Mouse (Mus musculus) kidney, embryonic 16.5 days (tissue): Measurements from ENCODE around the gene Esp24. TPM values are rescaled to one million over a fixed set of nuclear protein-coding genes. Genes with fewer than 3 reads are reported as not detected.
"Not testable (repeated sequence)": the region's sequence is repeated elsewhere in the genome, so short reads cannot be mapped to it uniquely, and the experiment has no call there.

ENCODE experiments used
- ATAC-seq: fragments of 200-750 bp; cut with Nextera tagmentation; 2 replicates; pipeline ENCODE4 v1.8.0; 2017; ENCODE audit warnings: moderate TSS enrichment; ENCODE audit not compliant: low FRiP score, low TSS enrichment
- H3K27ac ChIP-seq: fragments of 300-500 bp; sonication (generic); 2 replicates; pipeline ENCODE4 v1.5.1; 2014; ENCODE audit warnings: low read length
- H3K27me3 ChIP-seq: fragments of 300-500 bp; sonication (generic); 2 replicates; pipeline ENCODE4 v1.6.1; 2014; ENCODE audit warnings: low read length, control low read depth, mixed read lengths; ENCODE audit not compliant: insufficient read depth
- H3K36me3 ChIP-seq: fragments of 300-500 bp; sonication (generic); 2 replicates; pipeline ENCODE4 v1.6.1; 2014; ENCODE audit warnings: low read length, control low read depth, mixed read lengths; ENCODE audit not compliant: insufficient read depth
- H3K4me1 ChIP-seq: fragments of 300-500 bp; sonication (generic); 2 replicates; pipeline ENCODE4 v1.6.1; 2014; ENCODE audit warnings: low read length, control low read depth, mixed read lengths; ENCODE audit not compliant: insufficient read depth
- H3K4me2 ChIP-seq: fragments of 300-500 bp; sonication (generic); replicated peaks from 2 replicates; pipeline ENCODE4 v1.6.1; 2014; ENCODE audit warnings: low read depth, low read length
- H3K4me3 ChIP-seq: fragments of 300-500 bp; sonication (generic); 2 replicates; pipeline ENCODE4 v1.5.1; 2014; ENCODE audit warnings: mild to moderate bottlenecking, low read length
- H3K9ac ChIP-seq: fragments of 300-500 bp; sonication (generic); replicated peaks from 2 replicates; pipeline ENCODE4 v1.6.1; 2014; ENCODE audit warnings: low read length
- H3K9me3 ChIP-seq: fragments of 300-500 bp; sonication (generic); 2 replicates; pipeline ENCODE4 v1.6.1; 2016; ENCODE audit warnings: low read length, control low read depth
- WGBS: fragments of 180-500 bp; shearing (Covaris S2); extraction: QIAGEN DNeasy Blood & Tissue Kit; methylation state at CpG from one replicate; pipeline ENCODE4 v1.1.7; 2014; 5-methylcytosine and 5-hydroxymethylcytosine counted together
- polyA plus RNA-seq: library from polyadenylated mRNA; unstranded; fragments of >200 nt; fragmentation: Nextera tagmentation; extraction: Ambion mirVana; gene quantifications from 2 replicates; pipeline ENCODE4 v1.2.1, GENCODE M21; 2015

Gene Esp24
- not detected in 2 replicates for polyA plus RNA-seq

GRCm38 (mm10) chr17:39036395-39036794, at the start of gene Esp24:
Gene Esp24, plus strand, starts transcription at chr17:39036695.
- not testable (repeated sequence) for H3K36me3 ChIP-seq, H3K9me3 ChIP-seq, ATAC-seq, H3K9ac ChIP-seq, H3K4me1 ChIP-seq, H3K27ac ChIP-seq, H3K4me3 ChIP-seq, H3K27me3 ChIP-seq, H3K4me2 ChIP-seq
- WGBS = 95% methylated on average over 3 of the region's 3 CpGs

- no peak overlapping the region for H3K9ac ChIP-seq
- H3K36me3 ChIP-seq = no peaks in the 10 kb centered on the region
- H3K27me3 ChIP-seq = no peaks in the 10 kb centered on the region
- no peaks in the 10 kb centered on the region for H3K4me1 ChIP-seq
- WGBS = 84% methylated on average over 1 of the region's 1 CpGs
- no peak overlapping the region for H3K27ac ChIP-seq
- H3K4me3 ChIP-seq = no peak overlapping the region
- H3K4me2 ChIP-seq = no peak overlapping the region
- H3K9me3 ChIP-seq = no peaks in the 10 kb centered on the region
- ATAC-seq = no peak
Measured at GRCm38 (mm10) chr17:39009846-39010245, 26.6 kb upstream of the Esp24 start.

- 39% methylated on average over 30 of the region's 30 CpGs for WGBS
- ATAC-seq = no peak
- H3K4me2 ChIP-seq = no peak overlapping the region
Measured at GRCm38 (mm10) chr17:39010675-39011638, 25.5 kb upstream of the Esp24 start.

GRCm38 (mm10) chr17:39017184-39017583, 19.3 kb upstream of the Esp24 start:
- no peak overlapping the region for H3K9ac ChIP-seq
- H3K4me3 ChIP-seq = no peak overlapping the region
- H3K9me3 ChIP-seq = peaks cover 3% of the 10 kb centered on the region; the same call in 1 of the 2 replicates
- 69% methylated on average over 14 of the region's 14 CpGs for WGBS
- H3K36me3 ChIP-seq = no peaks in the 10 kb centered on the region
- H3K27ac ChIP-seq = no peak overlapping the region
- ATAC-seq = no peak
- H3K4me2 ChIP-seq = no peak overlapping the region
- no peaks in the 10 kb centered on the region for H3K4me1 ChIP-seq
- no peaks in the 10 kb centered on the region for H3K27me3 ChIP-seq

More at GRCm38 (mm10) chr17:39010675-39011638, 25.5 kb upstream of the Esp24 start:
- Histone ChIP-seq H3K4me1 (no peaks in the 10 kb centered on the region), H3K27ac (no peak overlapping the region), H3K27me3 (no peaks in the 10 kb centered on the region), H3K9ac (no peak overlapping the region), H3K9me3 (no peaks in the 10 kb centered on the region), H3K4me3 (no peak overlapping the region), H3K36me3 (no peaks in the 10 kb centered on the region)

GRCm38 (mm10) chr17:39043241-39043640, 6.7 kb downstream of the Esp24 start, which contains the start of gene Gm21903:
Gene Gm21903, minus strand, starts transcription at chr17:39043341.
- Histone ChIP-seq H3K27ac (no peak within 1 kb of the TSS), H3K4me1 (no peaks in the 10 kb centered on the region), H3K4me3 (no peak within 1 kb of the TSS), H3K27me3 (no peaks in the 10 kb centered on the region), H3K9me3 (no peaks in the 10 kb centered on the region), H3K4me2 (no peak within 1 kb of the TSS), H3K9ac (no peak within 1 kb of the TSS), H3K36me3 (no peaks in the 10 kb centered on the region)
- no peak for ATAC-seq

GRCm38 (mm10) chr17:39063641-39064040, 27.1 kb downstream of the Esp24 start:
- H3K9ac ChIP-seq = no peak overlapping the region
- no peaks in the 10 kb centered on the region for H3K36me3 ChIP-seq
- H3K4me1 ChIP-seq = no peaks in the 10 kb centered on the region
- no peak overlapping the region for H3K27ac ChIP-seq
- no peaks in the 10 kb centered on the region for H3K27me3 ChIP-seq
- H3K4me2 ChIP-seq = no peak overlapping the region
- H3K9me3 ChIP-seq = peaks cover 18% of the 10 kb centered on the region
- no peak overlapping the region for H3K4me3 ChIP-seq
- ATAC-seq = no peak

GRCm38 (mm10) chr17:39076937-39077336, 40.4 kb downstream of the Esp24 start, which contains the start of gene Esp23:
Gene Esp23, minus strand, starts transcription at chr17:39077037.
- no peaks in the 10 kb centered on the region for H3K36me3 ChIP-seq
- 53% methylated on average over 1 of the region's 1 CpGs for WGBS
- no peaks in the 10 kb centered on the region for H3K27me3 ChIP-seq
- ATAC-seq = no peak
- no peak within 1 kb of the TSS for H3K27ac ChIP-seq
- H3K4me2 ChIP-seq = no peak within 1 kb of the TSS
- no peak within 1 kb of the TSS for H3K4me3 ChIP-seq
- peaks cover 9% of the 10 kb centered on the region for H3K9me3 ChIP-seq
- no peaks in the 10 kb centered on the region for H3K4me1 ChIP-seq
- no peak within 1 kb of the TSS for H3K9ac ChIP-seq

Other genes with a start within 250 kb of the Esp24 start
- not detected in 2 replicates for gene Gm21903, start 6.6 kb downstream of the Esp24 start, polyA plus RNA-seq
- not detected in 2 replicates for gene Esp23, start 40.3 kb downstream of the Esp24 start, polyA plus RNA-seq
- not detected in 2 replicates for gene Esp22, start 58.6 kb downstream of the Esp24 start, polyA plus RNA-seq